Mouse (Mus musculus): ENCODE data around the gene Ifitm7. TPM values are rescaled to one million over a fixed set of nuclear protein-coding genes. Genes with fewer than 3 reads are reported as not detected.

Gene Ifitm7
- polyA plus RNA-seq, 1 experiment from 2014 or later = 1.0 TPM

Other genes with a start within 250 kb of the Ifitm7 start
- 123 and 124 TPM in 2 replicates for gene Rrn3, start 206.2 kb downstream of the Ifitm7 start, polyA plus RNA-seq (2014; fragmentation: Nextera tagmentation; extraction: Ambion mirVana)
- 169 and 191 TPM in 2 replicates for gene Ntan1, start 168.0 kb downstream of the Ifitm7 start, polyA plus RNA-seq (2014; fragmentation: Nextera tagmentation; extraction: Ambion mirVana)
- gene Pdxdc1, start 83.8 kb downstream of the Ifitm7 start, polyA plus RNA-seq (2014; fragmentation: Nextera tagmentation; extraction: Ambion mirVana) = 74.0 and 80.1 TPM in 2 replicates
- 4.1 and 4.2 TPM in 2 replicates for gene Mpv17l, start 83.7 kb downstream of the Ifitm7 start, polyA plus RNA-seq (2014; fragmentation: Nextera tagmentation; extraction: Ambion mirVana)
- 37.1 and 38.4 TPM in 2 replicates for gene 2900011O08Rik, start 284 bp downstream of the Ifitm7 start, polyA plus RNA-seq (2014; fragmentation: Nextera tagmentation; extraction: Ambion mirVana)
- gene Nde1, start 176.4 kb upstream of the Ifitm7 start, polyA plus RNA-seq (2014; fragmentation: Nextera tagmentation; extraction: Ambion mirVana) = 144 and 148 TPM in 2 replicates
- 18.1 and 24.2 TPM in 2 replicates for gene Marf1, start 176.5 kb upstream of the Ifitm7 start, polyA plus RNA-seq (2014; fragmentation: Nextera tagmentation; extraction: Ambion mirVana)